Mouse (Mus musculus) regulatory T cell (primary cell): ENCODE data around the gene Aimp1.

ENCODE experiments used
- in situ Hi-C: fragments of 300-600 bp; cut with MboI, MseI; formaldehyde crosslinking; loops from one replicate; pipeline ENCODE4 v1.15.1; 2025; ENCODE audit warnings: high pct_unique_total_duplicates

The Aimp1 gene

DNA sequence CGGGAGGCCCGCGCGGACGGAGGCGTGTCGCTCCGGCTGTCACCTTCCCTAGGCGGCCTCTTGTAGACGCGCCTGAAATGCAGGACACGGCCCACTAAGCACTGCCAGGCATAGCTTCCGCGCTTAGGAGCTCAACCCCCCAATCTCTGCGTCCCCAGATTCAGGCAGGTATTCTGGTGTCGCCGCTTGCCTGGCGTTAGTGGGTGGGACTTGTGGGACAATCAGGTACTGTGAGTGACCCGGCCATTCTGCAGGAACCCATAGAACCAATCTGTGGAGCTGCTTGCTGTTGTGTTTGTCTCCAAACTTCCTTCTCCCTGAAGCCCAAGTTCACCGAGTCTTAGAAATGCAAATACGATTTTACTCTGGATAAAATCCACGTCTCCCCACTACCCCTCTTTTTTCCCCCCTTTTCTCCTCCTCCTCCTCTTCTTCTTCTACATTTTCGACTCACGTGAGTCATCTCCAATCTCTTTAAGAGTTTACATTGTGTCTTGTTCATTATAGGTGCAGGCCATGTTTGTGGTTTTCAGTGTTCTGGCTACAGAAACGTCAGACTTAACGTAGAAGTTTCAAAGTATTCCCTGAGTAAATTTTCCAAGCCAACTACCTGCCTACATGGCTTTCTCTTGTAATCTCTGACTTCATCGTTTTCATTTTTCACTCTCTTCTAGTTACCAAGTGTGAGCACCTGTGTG lies at the start of gene Aimp1:
Aimp1 (minus strand) TSS at position 140 of the 698 bp plus-strand sequence.
- in situ Hi-C loops, result no loop called here

DNA sequence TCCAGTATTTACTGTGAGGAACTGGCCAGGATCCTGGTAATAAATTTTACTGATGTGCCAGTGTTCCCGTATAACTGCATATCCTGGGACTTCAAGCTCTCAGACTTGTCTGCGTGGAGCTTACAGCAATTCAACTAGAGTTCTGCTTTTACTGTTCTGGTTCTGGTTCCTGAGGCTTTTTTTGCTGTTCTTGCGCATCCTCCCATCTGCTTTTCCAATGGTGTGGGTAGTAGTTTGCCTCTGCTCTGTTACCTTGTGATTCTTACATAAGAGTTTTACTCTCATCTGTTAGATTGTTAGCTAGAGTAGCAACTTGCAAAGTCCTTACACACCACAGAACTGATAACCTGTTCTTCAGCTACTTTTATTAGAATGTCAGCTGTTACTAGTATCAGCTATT lies 40.2 kb upstream of the Aimp1 start:
- in situ Hi-C loops, result loop anchor here (10.0 to 25.0 kb wide), 2 partner anchors 550 to 1387 kb away; no protein-coding TSS in a partner anchor

DNA sequence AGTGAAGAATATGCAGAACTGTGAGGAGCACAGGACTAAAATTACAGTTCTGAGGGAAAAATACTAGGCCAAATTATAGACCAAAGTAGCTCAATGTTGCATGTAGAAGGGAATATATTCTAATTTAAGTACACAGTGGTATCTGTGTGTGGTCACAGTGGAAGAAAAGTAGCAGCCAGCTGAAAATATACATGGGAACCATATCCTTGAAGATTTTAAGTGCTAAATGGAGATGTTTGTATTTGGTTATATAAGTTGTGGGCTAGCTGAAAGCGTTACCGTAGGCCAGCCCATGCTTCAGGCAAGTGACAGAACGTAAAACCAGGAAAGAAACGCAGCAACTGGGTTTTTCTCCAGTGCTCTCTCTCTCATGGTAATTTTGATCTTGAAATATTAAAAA lies 33.1 kb upstream of the Aimp1 start:
- in situ Hi-C loops, result loop anchor here (25.0 kb wide), 1 partner anchor 1380 kb away; no protein-coding TSS in a partner anchor

DNA sequence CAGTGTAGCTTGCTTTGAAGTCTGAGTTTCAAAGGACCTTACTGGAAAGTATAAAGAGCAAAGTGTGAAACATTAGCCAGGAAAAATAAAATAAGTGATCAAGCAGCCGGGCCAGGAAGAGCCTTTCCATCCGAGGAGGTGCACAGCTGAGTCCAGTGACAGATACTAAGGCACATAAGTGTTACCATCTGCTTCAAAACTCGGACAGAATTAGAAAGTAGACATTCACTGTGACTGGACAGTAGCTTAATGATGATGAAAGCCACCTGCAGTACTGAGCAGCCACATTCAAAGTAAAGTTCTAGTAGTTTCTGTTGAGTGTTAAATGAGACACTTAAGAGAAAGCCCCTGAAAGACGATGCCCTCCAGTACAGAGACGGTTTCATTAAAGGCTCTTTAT lies 29.7 kb upstream of the Aimp1 start:
- in situ Hi-C loops, result loop anchor here (25.0 kb wide), 1 partner anchor 1377 kb away; no protein-coding TSS in a partner anchor

DNA sequence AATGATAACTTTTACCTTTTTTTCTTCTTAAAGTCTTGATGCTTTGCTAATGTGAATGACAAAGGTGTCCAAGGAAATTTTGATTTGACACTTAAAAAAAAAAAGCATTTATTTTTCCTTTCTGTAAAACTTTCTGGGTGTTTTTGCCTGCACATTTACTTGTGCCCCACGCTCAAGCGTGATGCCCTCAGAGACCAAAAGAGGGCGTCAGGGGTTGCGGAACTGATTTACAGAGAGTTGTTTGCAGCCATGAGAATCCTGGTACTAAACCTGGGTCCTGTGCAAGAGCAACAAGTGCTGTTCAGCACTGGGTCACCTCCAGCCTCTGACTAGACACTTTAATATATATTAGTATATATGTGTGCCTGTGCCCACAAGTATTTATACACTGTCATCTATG lies 22.8 kb upstream of the Aimp1 start:
- in situ Hi-C loops, result loop anchor here (25.0 kb wide), 1 partner anchor 1370 kb away; no protein-coding TSS in a partner anchor

DNA sequence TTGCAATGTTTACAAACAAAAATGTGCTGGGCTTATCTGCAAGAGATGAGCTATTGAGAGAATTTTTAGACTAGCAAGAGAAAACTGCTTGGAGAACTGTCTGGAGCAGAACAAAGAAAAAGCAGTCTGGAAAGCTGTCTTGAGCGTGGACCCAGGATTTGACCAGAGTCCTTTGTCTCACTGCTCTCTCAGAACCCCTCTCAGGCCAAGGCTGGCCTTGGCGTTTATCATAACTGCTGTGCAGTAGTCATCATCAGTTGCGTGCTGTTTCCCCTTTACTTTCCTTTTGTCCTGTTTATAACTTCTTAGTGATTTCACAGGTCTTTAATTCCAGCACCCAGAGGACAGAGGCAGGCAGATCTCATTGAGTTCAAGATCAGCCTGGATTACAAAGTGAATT lies 20.0 kb upstream of the Aimp1 start:
- in situ Hi-C loops, result loop anchor here (25.0 kb wide), 1 partner anchor 1367 kb away; no protein-coding TSS in a partner anchor

DNA sequence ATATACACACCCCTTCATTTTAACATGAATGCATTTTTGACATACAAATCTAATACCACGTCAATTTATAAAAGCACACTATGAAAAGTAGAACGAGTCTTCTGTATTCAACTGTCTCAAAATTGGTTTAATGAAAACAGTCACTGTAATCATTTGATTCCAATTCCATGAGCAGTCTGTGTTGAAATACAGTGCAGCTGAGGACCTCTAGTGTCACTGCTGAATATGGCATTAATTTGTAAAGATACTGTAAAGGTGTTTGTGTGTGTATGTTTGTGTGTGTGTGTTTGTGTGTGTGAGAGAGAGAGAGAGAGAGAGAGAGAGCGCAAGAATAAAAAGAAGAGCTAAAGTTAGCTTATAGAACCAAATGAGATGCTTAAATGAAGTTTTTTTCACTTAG lies 17.2 kb upstream of the Aimp1 start:
- in situ Hi-C loops, result loop anchor here (25.0 kb wide), 1 partner anchor 1364 kb away; no protein-coding TSS in a partner anchor

DNA sequence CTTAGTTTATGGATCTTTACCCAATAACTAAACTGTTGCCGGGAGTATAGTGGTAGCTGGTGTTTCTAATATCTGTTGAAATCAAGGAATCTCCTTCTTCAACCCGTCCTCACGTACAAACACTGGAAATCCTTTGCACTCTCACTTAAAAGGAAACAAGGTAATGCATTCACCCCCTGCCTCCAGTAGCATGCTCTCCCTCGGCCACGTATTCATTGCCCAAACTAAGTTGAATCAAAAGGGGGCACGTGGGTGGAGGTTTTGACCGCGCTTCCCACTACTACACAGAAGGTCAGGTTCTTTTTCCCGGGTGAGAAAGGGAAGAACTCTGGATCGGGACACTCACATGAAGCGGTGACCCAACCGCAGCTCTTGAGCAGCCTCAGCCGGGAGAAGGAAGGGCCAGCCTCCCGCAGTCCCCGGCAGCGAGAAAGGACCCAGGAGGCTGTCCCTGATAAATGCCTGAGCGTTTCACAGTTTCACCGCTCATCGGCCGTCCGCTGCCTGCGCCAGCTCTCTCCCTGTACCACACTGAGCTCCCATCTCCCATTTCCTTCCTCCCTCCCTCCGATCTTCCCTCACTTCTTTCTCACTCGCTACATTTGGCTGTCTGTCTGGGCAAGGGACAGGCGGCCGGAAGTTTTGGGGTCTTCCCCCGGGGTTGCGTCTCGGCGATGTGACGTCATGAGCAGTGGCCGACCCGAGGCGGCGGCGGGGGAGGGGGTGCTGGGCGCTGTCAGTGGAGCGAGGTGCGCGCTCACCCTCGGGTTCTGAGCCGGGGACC lies 531 bp downstream of the Aimp1 start, which contains the start of gene Tbck:
Tbck (plus strand) TSS at position 698 of the 784 bp plus-strand sequence.
- in situ Hi-C loops, result no loop called here

DNA sequence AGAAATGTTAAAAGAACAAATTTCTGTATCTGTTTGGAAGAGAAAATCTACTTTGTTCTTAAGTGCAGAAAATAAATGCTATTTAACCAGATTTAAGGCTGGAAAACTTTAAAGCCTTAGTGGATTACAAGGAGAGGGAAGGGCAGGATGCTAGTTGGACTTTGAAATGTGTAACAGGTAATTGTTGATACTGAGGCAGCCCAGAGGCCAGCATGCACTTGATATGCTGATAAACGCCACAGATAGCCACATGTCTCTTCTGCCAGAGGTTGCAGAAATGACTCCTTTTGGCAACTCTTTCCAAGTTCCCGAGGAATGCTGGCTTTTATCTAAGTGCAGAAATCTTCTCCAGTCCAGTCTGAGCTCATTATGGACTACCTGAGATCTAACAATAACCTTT lies 6.7 kb downstream of the Aimp1 start:
- in situ Hi-C loops, result no loop called here

DNA sequence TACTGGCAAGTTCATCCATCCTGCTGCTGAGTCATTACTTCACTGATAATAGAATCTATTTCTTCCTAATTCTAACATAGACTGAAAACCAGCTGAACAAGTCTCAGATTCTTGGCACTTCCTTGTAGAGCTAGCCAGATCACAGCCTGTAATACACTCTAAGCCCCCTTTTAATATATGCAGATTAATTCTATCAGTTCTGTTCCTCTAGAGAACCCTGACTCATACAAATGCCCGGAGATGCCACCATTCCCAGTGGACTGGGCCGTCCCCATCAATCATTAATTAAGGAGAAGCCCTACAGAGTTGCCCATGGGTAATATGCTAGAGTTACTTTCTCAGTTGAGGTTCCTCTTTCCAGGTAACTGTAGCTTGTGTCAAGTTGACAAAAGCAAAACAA lies 28.2 kb downstream of the Aimp1 start:
- in situ Hi-C loops, result loop anchor here (10.0 kb wide), 1 partner anchor 1101 kb away; no protein-coding TSS in a partner anchor

DNA sequence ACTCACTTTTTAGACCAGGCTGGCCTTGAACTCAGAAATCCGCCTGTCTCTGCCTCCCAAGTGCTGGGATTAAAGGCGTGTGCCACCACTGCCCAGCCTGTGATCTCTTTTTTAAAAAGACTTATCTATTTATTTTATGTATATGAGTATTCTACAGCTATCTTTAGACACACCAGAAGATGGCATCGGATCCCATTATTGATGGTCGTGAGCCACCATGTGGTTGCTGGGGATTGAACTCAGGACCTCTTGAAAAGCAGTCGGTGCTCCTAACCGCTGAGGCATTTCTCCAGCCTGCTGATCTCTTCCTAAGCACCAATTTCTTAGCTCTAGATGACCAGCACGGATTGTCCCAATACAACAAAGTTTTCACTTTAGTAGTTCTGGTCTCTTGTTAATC lies 30.2 kb downstream of the Aimp1 start:
- in situ Hi-C loops, result loop anchor here (10.0 kb wide), 1 partner anchor 1099 kb away; no protein-coding TSS in a partner anchor

DNA sequence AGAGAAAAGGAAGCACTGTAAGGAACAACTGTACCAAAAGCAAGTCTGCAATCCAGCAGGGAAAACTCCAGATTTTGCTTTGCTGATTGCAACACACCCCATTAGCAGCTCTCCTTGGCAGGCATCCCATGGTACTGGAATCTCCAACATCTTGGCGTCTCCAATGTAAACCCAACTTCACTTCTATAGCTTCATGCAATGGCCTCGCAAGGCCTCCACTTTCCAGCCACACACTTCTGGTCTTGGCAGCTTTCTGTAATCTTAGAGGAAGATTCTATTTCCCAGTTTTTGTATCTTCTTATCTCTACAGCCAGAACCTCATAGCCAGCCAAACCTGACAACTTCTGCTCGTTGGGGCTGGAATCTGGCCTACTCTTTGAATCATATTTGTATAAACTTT lies 32.4 kb downstream of the Aimp1 start:
- in situ Hi-C loops, result loop anchor here (10.0 kb wide), 1 partner anchor 1097 kb away; no protein-coding TSS in a partner anchor

DNA sequence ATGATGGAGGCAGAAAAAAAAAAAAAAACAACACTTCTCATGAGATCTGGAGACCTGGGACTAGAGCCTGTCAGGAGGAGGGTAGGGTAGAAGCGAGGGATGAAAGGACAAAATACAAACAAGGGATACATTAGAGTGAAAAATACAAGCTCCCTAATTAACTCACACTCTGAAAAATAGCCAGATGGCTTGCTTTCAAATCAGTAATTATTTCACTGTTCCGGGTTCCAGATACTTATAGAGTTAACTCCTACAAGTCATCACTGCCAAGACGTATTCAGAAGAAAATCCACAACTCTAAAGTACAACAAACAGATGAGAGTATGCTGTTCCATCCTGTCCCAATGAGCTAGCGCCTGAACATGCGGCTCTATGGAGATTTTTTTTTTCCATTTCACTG lies 34.0 kb downstream of the Aimp1 start:
- in situ Hi-C loops, result loop anchor here (10.0 kb wide), 1 partner anchor 1095 kb away; no protein-coding TSS in a partner anchor

DNA sequence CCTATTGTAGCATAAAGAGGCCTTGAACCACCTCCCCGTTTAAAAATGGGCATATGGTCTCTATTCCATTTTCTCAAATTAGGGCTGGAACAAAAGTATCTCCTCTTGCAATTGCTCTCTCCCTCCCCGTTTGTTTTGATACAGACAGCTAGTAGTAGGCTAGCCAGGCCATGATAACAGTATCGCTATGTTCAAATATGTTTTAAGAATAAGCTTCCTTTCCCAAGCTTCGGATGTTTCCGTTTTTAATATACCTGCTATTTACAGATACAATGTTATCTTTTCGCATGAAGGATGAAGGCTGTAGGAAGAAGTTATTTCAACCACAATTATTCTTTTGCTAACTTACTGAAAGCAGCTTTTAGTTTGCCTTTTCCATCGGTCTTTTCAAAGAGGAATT lies 34.8 kb downstream of the Aimp1 start:
- in situ Hi-C loops, result no loop called here

DNA sequence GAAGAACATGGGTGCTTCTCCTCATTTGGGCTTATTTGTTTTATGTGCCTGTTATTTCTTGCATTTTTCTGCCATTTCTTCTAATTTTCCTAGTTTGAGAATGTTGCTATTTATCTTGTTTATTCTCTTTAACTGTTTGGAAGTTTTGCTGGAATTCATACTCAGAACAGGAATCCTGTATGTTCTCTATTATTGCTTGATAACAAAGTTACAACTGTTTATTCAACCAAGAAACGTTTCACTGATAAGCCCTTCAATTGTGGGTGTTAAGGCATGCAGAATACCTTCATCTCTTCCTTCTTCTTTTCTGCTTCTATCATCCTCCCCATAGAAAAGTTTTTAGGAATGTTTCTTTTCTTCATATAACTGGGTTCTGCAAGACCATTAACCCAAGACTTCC lies 37.4 kb downstream of the Aimp1 start:
- in situ Hi-C loops, result no loop called here

DNA sequence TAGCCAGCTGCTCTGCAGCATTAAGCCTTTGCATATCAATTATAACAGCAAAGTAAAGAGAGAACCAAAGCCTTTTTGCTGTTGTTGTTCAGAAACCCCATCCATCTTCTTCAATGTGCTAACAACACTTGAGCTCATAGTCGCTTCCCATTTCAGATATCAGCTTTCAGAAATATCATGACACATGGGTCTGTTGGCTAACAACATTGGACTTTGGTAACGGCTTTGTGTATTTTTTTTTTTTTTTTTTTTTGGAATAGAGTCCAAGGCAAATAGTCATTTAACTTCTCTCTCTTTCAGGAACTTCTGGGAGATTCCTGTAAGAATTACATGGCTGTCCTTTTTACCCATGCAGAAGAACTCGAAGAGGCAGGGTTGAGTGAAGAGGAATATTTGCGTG lies 40.1 kb downstream of the Aimp1 start:
- in situ Hi-C loops, result no loop called here

DNA sequence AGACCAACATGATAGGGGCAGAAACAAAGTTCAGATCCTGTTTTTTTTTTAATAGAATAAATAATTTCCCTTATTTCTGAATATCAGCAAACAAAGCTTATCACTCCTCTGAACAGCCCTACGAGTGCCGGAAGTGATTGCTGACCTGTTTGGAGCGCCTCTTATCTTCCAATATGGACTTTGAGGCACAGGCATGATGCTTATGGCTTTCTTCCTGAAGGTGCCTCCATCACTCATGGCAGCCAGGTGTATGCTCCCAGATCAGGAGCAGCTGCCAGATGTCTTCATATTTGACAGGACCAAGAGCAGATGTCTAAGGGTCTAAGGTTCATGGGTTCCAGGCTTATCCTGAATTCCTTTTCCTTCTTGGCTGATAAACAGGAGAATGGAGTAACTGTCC lies 47.1 kb downstream of the Aimp1 start:
- in situ Hi-C loops, result loop anchor here (10.0 kb wide), 1 partner anchor 1078 kb away; no protein-coding TSS in a partner anchor

DNA sequence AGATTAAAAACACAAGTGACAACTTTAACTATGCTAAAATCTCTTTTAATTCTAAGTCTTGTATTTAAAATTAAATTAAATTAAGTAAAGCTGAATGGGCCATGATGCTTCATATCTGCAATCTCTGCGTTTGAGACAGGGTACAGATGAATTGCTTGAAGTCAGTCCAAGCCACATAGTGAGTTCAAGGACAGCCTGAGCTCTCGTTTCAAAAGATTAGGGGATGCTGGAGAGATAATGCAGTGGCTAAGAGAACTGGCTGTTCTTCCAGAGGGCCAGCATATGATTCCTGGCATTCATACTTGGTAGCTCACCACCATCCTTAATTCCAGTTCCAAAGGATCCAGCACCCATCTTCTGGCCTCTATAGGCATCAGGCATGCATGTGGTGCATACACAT lies 50.9 kb downstream of the Aimp1 start:
- in situ Hi-C loops, result loop anchor here (10.0 kb wide), 1 partner anchor 1082 kb away; no protein-coding TSS in a partner anchor

DNA sequence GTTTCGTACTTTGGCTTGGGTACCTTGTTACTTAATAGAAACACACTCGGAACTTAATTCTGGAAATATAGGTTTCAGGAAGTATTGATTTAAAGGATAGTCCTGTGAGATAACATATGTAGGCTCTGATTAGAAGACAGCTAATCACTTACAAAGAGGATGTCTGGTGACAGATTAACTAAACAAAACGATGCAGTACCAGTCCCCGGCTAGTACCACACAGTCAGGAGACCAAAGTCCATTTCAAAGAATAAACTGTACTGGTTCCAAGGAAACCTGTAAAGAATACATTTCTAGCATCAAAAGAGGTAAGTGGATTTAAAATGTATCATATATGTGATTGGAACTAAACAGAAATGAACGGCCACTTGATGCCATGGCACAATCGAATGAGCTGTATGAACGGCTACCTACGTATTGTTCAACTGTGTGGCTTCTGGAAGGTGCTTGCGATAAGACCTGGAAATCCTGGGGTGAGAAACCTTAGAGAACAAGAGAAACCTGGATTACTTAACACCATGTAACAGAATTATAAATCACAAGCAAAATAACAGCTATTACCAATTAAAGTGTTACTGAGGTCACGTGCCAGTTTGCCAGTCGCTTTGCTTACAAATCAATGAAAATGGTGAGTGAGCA lies 54.5 kb downstream of the Aimp1 start, which contains the start of gene Gimd1:
Gimd1 (plus strand) TSS at position 220 of the 639 bp plus-strand sequence.
- in situ Hi-C loops, result loop anchor here (10.0 kb wide), 1 partner anchor 1085 kb away; no protein-coding TSS in a partner anchor

DNA sequence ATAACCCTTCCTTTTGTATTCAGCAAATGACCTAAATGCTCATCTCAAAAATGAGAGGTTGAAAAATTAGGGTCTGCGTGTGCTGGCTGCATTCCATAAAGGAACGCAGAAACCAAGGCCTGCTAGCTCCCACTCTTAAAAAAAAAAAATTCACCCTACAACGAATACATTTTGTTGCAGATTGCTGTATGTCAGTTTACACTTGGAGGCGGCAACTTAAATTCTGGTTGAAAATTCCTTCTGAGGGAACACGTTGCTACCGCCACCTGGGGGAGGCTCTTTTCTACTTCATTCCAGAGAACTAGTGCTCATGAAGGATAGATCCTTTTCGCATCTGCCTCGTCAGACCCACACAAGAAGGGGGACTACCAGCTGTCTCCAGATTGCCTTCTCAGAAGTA lies 55.4 kb downstream of the Aimp1 start:
- in situ Hi-C loops, result no loop called here
